Mouse (Mus musculus): ENCODE data around the gene Dut. TPM values are rescaled to one million over a fixed set of nuclear protein-coding genes. Genes with fewer than 3 reads are reported as not detected.
A peak's percentile ranks its signal among the peaks of the same experiment; 100 is the strongest.
"Not testable (repeated sequence)": the region's sequence is repeated elsewhere in the genome, so short reads cannot be mapped to it uniquely, and the experiment has no call there.

The Dut gene
- total RNA-seq, 2 experiments from 2014 or later: 10.2 to 12.6 TPM

GRCm38 (mm10) chr2:125252275-125252674 lies 5.3 kb downstream of the Dut start:
- DNase-seq: peak; percentile 22
- intact Hi-C loops (cut with DNase I; ENCODE audit: low total_unique reads): no loop called here

GRCm38 (mm10) chr2:125253699-125254098 lies 6.7 kb downstream of the Dut start:
- intact Hi-C loops (cut with DNase I; ENCODE audit: low total_unique reads): no loop called here
- no peak for DNase-seq

- intact Hi-C loops (cut with DNase I; ENCODE audit: low total_unique reads): no loop called here
- no peak for DNase-seq
Observed at GRCm38 (mm10) chr2:125254630-125255029, 7.6 kb downstream of the Dut start.

- no peak for DNase-seq
- intact Hi-C loops (cut with DNase I; ENCODE audit: low total_unique reads): no loop called here
Observed at GRCm38 (mm10) chr2:125255886-125256285, 8.9 kb downstream of the Dut start.

- no peak for DNase-seq
- intact Hi-C loops (cut with DNase I; ENCODE audit: low total_unique reads): loop anchor here (5.0 to 10.0 kb wide), 2 partner anchors 55 to 348 kb away; no protein-coding TSS in a partner anchor
Observed at GRCm38 (mm10) chr2:125259230-125260120, 12.5 kb downstream of the Dut start.

- DNase-seq: no peak
- intact Hi-C loops (cut with DNase I; ENCODE audit: low total_unique reads): loop anchor here (5.0 to 10.0 kb wide), 2 partner anchors 54 to 347 kb away; no protein-coding TSS in a partner anchor
Observed at GRCm38 (mm10) chr2:125260326-125260725, 13.3 kb downstream of the Dut start.

- intact Hi-C loops (cut with DNase I; ENCODE audit: low total_unique reads): loop anchor here (5.0 to 10.0 kb wide), 2 partner anchors 52 to 344 kb away; no protein-coding TSS in a partner anchor
- DNase-seq: peak; percentile 48
Observed at GRCm38 (mm10) chr2:125263056-125263455, 16.1 kb downstream of the Dut start.

GRCm38 (mm10) chr2:125263753-125264152 lies 16.8 kb downstream of the Dut start:
- no peak for DNase-seq
- intact Hi-C loops (cut with DNase I; ENCODE audit: low total_unique reads): loop anchor here (5.0 to 10.0 kb wide), 2 partner anchors 51 to 344 kb away; no protein-coding TSS in a partner anchor

- DNase-seq: no peak
- intact Hi-C loops (cut with DNase I; ENCODE audit: low total_unique reads): loop anchor here (10.0 kb wide), 1 partner anchor 46 kb away; no protein-coding TSS in a partner anchor
Observed at GRCm38 (mm10) chr2:125268876-125269275, 21.9 kb downstream of the Dut start.

GRCm38 (mm10) chr2:125275617-125276016 lies 28.6 kb downstream of the Dut start:
- intact Hi-C loops (cut with DNase I; ENCODE audit: low total_unique reads): no loop called here
- DNase-seq: peak; percentile 22

- DNase-seq: no peak
- intact Hi-C loops (cut with DNase I; ENCODE audit: low total_unique reads): no loop called here
Observed at GRCm38 (mm10) chr2:125276692-125277091, 29.7 kb downstream of the Dut start.

GRCm38 (mm10) chr2:125278474-125278873 lies 31.5 kb downstream of the Dut start:
- DNase-seq: peak; percentile 65
- intact Hi-C loops (cut with DNase I; ENCODE audit: low total_unique reads): no loop called here

- DNase-seq; intact Hi-C loops (cut with DNase I; ENCODE audit: low total_unique reads): not testable (repeated sequence)
Observed at GRCm38 (mm10) chr2:125279995-125280394, 33.0 kb downstream of the Dut start.

GRCm38 (mm10) chr2:125282334-125283206 lies 35.6 kb downstream of the Dut start:
- intact Hi-C loops (cut with DNase I; ENCODE audit: low total_unique reads): no loop called here
- DNase-seq: no peak

GRCm38 (mm10) chr2:125285777-125286176 lies 38.8 kb downstream of the Dut start:
- intact Hi-C loops (cut with DNase I; ENCODE audit: low total_unique reads): no loop called here

GRCm38 (mm10) chr2:125290197-125290965 lies 43.4 kb downstream of the Dut start:
- intact Hi-C loops (cut with DNase I; ENCODE audit: low total_unique reads): no loop called here
- DNase-seq: peak; percentile 78

More at GRCm38 (mm10) chr2:125285777-125286176, 38.8 kb downstream of the Dut start:
- DNase-seq: no peak

GRCm38 (mm10) chr2:125291101-125291500 lies 44.1 kb downstream of the Dut start:
- intact Hi-C loops (cut with DNase I; ENCODE audit: low total_unique reads): no loop called here
- DNase-seq: peak; percentile 43

GRCm38 (mm10) chr2:125292616-125293015 lies 45.6 kb downstream of the Dut start:
- intact Hi-C loops (cut with DNase I; ENCODE audit: low total_unique reads): no loop called here
- no peak for DNase-seq

- intact Hi-C loops (cut with DNase I; ENCODE audit: low total_unique reads): no loop called here
- DNase-seq: peak; percentile 45
Observed at GRCm38 (mm10) chr2:125293969-125294491, 47.0 kb downstream of the Dut start.

All from gastrocnemius, postnatal 14 days (tissue).